Mouse (Mus musculus) heart, embryonic 12.5 days (tissue): ENCODE data around the gene Traf6. TPM values are rescaled to one million over a fixed set of nuclear protein-coding genes. Genes with fewer than 3 reads are reported as not detected.
A peak's percentile ranks its signal among the peaks of the same experiment; 100 is the strongest.
"Not testable (repeated sequence)": the region's sequence is repeated elsewhere in the genome, so short reads cannot be mapped to it uniquely, and the experiment has no call there.

ENCODE experiments used
- ATAC-seq: fragments of 200-750 bp; cut with Nextera tagmentation; 2 replicates; pipeline ENCODE4 v1.8.0; 2017; ENCODE audit warnings: moderate TSS enrichment, moderate library complexity; ENCODE audit not compliant: insufficient number of reproducible peaks, low FRiP score
- H3K27ac ChIP-seq: fragments of 300-500 bp; sonication (generic); 2 replicates; pipeline ENCODE4 v1.5.1; 2016; ENCODE audit warnings: mild to moderate bottlenecking, moderate library complexity; ENCODE audit not compliant: poor library complexity, severe bottlenecking
- H3K27me3 ChIP-seq: fragments of 300-500 bp; sonication (generic); replicated peaks from 2 replicates; pipeline ENCODE4 v1.6.1; 2016; ENCODE audit warnings: mild to moderate bottlenecking, moderate library complexity
- H3K36me3 ChIP-seq: fragments of 300-500 bp; sonication (generic); 2 replicates; pipeline ENCODE4 v1.6.1; 2016; ENCODE audit warnings: mild to moderate bottlenecking, moderate library complexity
- H3K4me1 ChIP-seq: fragments of 300-500 bp; sonication (generic); replicated peaks from 2 replicates; pipeline ENCODE4 v1.6.1; 2016; ENCODE audit warnings: mild to moderate bottlenecking
- H3K4me2 ChIP-seq: fragments of 300-500 bp; sonication (generic); 2 replicates; pipeline ENCODE4 v1.6.1; 2016; ENCODE audit warnings: mild to moderate bottlenecking, moderate library complexity
- H3K4me3 ChIP-seq: fragments of 300-500 bp; sonication (generic); 2 replicates; pipeline ENCODE4 v1.5.1; 2016; ENCODE audit warnings: mild to moderate bottlenecking
- H3K9ac ChIP-seq: fragments of 300-500 bp; sonication (generic); 2 replicates; pipeline ENCODE4 v1.6.1; 2016; ENCODE audit warnings: mild to moderate bottlenecking, moderate library complexity
- H3K9me3 ChIP-seq: fragments of 300-500 bp; sonication (generic); replicated peaks from 2 replicates; pipeline ENCODE4 v1.6.1; 2016; ENCODE audit warnings: mild to moderate bottlenecking, moderate library complexity
- WGBS: fragments of 180-500 bp; shearing (Covaris S2); methylation state at CpG from one replicate; pipeline ENCODE4 v1.1.7; 2016; 5-methylcytosine and 5-hydroxymethylcytosine counted together
- polyA plus RNA-seq: library from polyadenylated mRNA; unstranded; fragments of >200 nt; fragmentation: Nextera tagmentation; extraction: Ambion mirVana; gene quantifications from 2 replicates; pipeline ENCODE4 v1.2.1, GENCODE M21; 2016

The Traf6 gene
- polyA plus RNA-seq, 1 experiment from 2014 or later, result 7.6 TPM

DNA sequence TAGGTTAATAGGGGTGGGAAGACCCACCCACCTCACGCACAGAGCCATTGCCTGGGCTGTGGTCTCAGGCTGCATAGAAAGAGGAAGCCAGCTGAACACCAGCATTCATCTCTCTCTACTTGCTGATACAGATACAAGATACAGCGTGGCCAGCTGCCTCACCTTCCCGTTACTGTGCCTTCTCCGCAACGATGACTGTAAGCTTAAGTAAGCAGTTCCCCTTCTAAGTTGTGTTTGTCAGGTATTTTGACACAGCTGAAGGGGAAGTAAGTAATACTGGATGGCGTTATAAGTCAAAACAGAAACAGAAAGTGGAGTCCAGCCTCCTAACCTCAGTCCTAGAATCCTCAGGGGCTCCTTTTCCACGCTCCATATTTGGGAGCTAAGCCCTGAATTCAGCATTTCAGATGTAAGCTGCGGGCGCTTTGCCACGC, 54.6 kb downstream of the Traf6 start:
- Histone ChIP-seq H3K27me3 (no peaks in the 10 kb centered on the region), H3K4me1 (peaks cover 5% of the 10 kb centered on the region), H3K36me3 (0 out of 2 replicates have a peak, but pooled peaks cover 8% of the 10 kb centered on the region), H3K9me3 (no peaks in the 10 kb centered on the region), H3K9ac (no peak overlapping the region), H3K27ac (no peak overlapping the region), H3K4me2 (no peak overlapping the region), H3K4me3 (no peak overlapping the region)
- ATAC-seq, result no peak
- WGBS, result 77% methylated on average over 10 of the region's 10 CpGs

GRCm38 (mm10) chr2:101733564-101733963, 55.3 kb downstream of the Traf6 start:
- H3K27me3 ChIP-seq, result no peaks in the 10 kb centered on the region
- no peak overlapping the region for H3K4me2 ChIP-seq
- no peak overlapping the region for H3K9ac ChIP-seq
- peak; percentile 30; the same call in 1 of the 2 replicates for ATAC-seq
- no peaks in the 10 kb centered on the region for H3K9me3 ChIP-seq
- peaks cover 5% of the 10 kb centered on the region for H3K4me1 ChIP-seq
- 0 out of 2 replicates have a peak, but pooled peaks cover 5% of the 10 kb centered on the region for H3K36me3 ChIP-seq
- no peak overlapping the region for H3K27ac ChIP-seq
- H3K4me3 ChIP-seq, result no peak overlapping the region
- 69% methylated on average over 3 of the region's 3 CpGs for WGBS

DNA sequence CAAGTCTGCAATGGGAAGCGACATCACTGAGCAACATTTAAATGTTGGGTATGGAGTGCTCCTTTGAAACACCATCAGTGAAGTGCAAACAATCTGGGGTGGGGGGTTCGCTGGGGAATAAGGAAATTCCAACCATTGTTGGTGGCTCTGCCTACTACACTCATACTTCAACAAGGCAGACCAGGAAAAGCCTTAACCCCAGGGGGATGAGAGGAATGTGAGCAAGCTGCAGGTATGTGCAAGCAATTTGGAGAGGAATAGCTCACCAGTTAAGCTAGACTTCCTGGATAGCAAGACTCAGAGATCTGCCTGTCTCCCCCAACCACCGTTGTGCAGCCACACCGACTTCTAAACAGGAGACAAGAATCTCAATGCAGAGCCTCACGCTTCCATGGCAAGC, 61.7 kb downstream of the Traf6 start:
- Histone ChIP-seq H3K9me3 (no peaks in the 10 kb centered on the region), H3K4me2 (no peak overlapping the region), H3K36me3 (no peaks in the 10 kb centered on the region), H3K4me3 (no peak overlapping the region), H3K4me1 (peaks cover 9% of the 10 kb centered on the region; the same call in 1 of the 2 replicates), H3K27me3 (no peaks in the 10 kb centered on the region), H3K9ac (no peak overlapping the region), H3K27ac (no peak overlapping the region)
- no peak for ATAC-seq
- WGBS, result 56% methylated on average over 5 of the region's 5 CpGs

DNA sequence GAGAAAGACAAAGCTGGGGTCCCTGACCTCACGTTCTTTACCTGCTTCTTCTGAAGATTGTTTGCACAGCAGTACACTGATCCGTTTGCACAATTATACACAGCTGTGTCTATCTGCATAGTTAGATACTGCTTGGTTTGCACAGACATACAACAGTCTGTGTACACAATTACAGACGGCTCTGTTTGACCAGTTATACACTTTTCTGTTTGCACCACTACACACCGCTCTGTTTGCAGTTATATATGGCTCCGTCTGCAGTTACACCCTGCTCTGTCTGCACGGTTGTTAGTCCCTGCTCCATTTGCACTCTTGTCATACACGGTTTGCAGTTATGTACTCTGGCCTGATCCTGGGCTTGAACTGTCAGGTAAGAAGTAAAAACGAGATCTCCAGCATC, 63.4 kb downstream of the Traf6 start:
- no peaks in the 10 kb centered on the region for H3K9me3 ChIP-seq
- H3K27ac ChIP-seq, result no peak overlapping the region
- H3K36me3 ChIP-seq, result no peaks in the 10 kb centered on the region
- H3K27me3 ChIP-seq, result no peaks in the 10 kb centered on the region
- 80% methylated on average over 8 of the region's 8 CpGs for WGBS
- ATAC-seq, result no peak
- H3K9ac ChIP-seq, result no peak overlapping the region
- no peak overlapping the region for H3K4me3 ChIP-seq
- no peak overlapping the region for H3K4me2 ChIP-seq
- peaks cover 15% of the 10 kb centered on the region; the same call in 1 of the 2 replicates for H3K4me1 ChIP-seq

DNA sequence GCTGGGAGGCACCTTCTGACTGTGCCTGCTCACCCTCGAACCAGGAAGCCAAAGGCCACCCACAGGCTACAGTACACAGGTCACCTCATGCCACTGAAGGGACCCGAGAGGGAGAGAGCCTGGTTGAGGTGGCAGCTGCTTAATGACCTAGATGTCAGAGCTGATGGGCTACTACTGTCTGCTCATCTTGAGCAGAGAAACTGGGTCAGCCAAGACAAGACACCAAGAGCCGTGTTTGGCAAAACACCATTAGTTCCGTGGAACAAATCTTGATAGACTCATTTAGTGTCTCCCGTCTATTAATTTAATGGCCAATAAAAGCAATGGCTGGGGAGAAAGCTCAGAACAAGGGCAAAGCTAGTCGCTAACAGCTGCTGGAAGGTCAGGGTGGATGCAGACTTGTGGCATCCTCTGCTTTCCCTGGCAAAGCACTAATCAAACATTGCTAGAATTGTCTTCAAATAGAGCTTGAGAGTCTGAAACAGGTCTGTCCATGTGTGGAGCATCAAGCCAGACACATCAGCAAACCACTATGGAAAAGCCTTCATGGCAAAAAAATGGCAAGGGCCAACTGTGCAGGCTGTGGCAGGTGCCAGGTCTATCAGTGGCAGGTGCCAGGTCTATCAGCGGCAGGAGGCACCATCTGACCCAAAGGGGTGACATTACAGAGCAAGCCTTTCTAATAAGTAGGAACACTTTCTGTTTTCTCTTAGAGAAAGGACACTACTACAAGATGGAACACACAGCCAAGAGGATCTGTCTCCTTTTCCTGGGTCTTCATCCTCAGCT, 64.0 kb downstream of the Traf6 start:
- peaks cover 17% of the 10 kb centered on the region; the same call in 1 of the 2 replicates for H3K4me1 ChIP-seq
- H3K9ac ChIP-seq, result no peak overlapping the region
- no peak for ATAC-seq
- H3K9me3 ChIP-seq, result no peaks in the 10 kb centered on the region
- no peak overlapping the region for H3K27ac ChIP-seq
- no peaks in the 10 kb centered on the region for H3K36me3 ChIP-seq
- WGBS, result 83% methylated on average over 7 of the region's 7 CpGs
- no peak overlapping the region for H3K4me3 ChIP-seq
- H3K4me2 ChIP-seq, result no peak overlapping the region
- H3K27me3 ChIP-seq, result no peaks in the 10 kb centered on the region

DNA sequence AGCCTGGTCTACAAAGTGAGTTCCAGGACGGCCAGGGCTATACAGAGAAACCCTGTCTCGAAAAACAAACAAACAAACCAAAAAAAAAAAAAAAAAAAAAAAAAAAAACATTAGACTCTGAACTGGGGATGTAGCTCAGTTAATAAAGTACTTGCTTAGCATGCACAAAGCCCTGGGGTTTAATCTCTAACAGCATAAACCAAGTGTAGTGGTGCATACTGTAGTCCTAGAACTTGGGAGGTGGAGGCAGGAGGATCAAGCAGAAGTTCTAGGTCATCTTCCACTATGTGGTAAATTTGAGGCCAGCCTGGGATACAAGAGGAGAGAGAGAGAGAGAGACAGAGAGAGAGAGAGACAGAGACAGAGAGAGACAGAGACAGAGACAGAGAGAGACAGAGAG, 67.4 kb downstream of the Traf6 start:
- not testable (repeated sequence) for H3K9ac ChIP-seq, H3K36me3 ChIP-seq, H3K4me3 ChIP-seq, ATAC-seq, H3K9me3 ChIP-seq, H3K27ac ChIP-seq, H3K27me3 ChIP-seq, H3K4me2 ChIP-seq
- H3K4me1 ChIP-seq, result peaks cover 12% of the 10 kb centered on the region
- 71% methylated on average over 1 of the region's 2 CpGs for WGBS

GRCm38 (mm10) chr2:101746537-101746936, 68.3 kb downstream of the Traf6 start:
- no peak overlapping the region for H3K9ac ChIP-seq
- H3K4me1 ChIP-seq, result peaks cover 21% of the 10 kb centered on the region
- H3K9me3 ChIP-seq, result no peaks in the 10 kb centered on the region
- no peak for ATAC-seq
- no peak overlapping the region for H3K4me2 ChIP-seq
- H3K27me3 ChIP-seq, result no peaks in the 10 kb centered on the region
- 66% methylated on average over 7 of the region's 7 CpGs for WGBS
- no peaks in the 10 kb centered on the region for H3K36me3 ChIP-seq
- H3K4me3 ChIP-seq, result no peak overlapping the region
- no peak overlapping the region for H3K27ac ChIP-seq

Other genes starting within 250 kb of the Traf6 start
- gene Rag2, start 53.7 kb upstream of the Traf6 start, polyA plus RNA-seq, result not detected in 2 replicates
- gene Rag1, start 28.9 kb upstream of the Traf6 start, polyA plus RNA-seq, result 0.03 TPM in 1 of 2 replicates, not detected in the other
- gene B230118H07Rik, start 28.9 kb upstream of the Traf6 start, polyA plus RNA-seq, result 52.5 and 53.3 TPM in 2 replicates
- 10.0 and 10.3 TPM in 2 replicates for gene Prr5l, start 204.6 kb downstream of the Traf6 start, polyA plus RNA-seq
- gene Commd9, start 207.8 kb downstream of the Traf6 start, polyA plus RNA-seq, result 50.5 and 50.7 TPM in 2 replicates